Mouse (Mus musculus): ENCODE data around the gene Dpp7.

The Dpp7 gene

DNA sequence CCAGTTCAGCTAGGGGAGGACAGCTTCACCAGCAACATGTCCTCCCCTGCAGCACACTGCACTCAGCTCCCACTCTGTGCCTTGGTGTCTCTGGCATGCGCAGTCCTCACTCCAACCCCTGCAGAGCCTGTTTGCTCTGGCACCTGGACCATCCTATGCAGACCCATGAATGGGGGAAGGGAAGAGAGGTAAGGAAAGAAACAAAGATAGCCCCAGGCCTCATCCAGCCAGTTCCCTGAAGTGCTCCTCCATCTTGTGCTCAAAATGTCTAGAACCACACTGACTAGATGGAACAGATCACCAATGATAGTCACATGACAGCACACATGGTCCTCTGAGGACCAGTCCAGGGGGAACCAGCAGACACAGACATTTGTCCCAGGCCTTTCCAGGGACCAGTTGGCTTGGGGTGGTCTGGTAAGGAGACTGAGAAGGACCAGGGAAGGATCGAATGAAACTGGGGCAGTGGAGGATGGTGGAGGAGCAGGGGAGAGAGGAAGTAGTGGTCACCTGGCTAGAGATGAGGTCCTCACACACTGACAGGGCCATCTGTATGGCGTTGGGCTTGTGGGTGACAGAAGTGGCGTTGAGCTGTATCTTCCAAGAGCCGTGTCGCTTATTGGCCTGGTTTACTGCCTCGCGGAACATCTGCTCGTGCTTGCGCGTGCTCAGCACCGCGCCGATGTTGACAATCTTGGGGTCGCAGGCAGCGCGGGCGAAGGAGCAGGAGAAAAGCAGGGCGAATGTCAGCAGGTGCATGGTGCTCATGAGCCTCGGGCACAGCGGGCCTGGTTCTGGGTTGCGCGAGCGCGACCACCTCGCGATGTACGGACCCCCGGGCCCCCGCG is 37.8 kb downstream of the Dpp7 start:
- in situ Hi-C loops (cut with MboI; ENCODE audit: low sequenced_read_pairs) = no loop called here

DNA sequence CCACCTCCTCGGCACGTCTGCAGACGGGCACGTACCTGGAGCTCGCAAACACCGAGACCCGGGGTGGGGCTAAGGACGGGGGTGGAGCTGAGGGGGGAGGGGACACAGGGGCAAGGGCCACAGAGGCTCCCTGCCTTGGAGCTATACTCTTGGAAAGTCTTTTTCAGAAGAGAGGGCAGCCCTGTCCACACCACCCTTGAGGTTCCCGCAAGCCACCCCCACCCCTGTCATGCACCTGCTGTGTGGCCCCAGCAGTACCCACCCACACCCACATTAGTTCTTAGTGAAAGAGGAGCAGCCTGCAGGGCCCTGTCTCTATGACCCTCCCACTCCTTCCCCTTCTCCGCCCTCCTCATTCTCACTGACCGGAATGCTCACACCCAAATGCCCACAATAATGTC is 44.7 kb downstream of the Dpp7 start:
- in situ Hi-C loops (cut with MboI; ENCODE audit: low sequenced_read_pairs) = no loop called here

DNA sequence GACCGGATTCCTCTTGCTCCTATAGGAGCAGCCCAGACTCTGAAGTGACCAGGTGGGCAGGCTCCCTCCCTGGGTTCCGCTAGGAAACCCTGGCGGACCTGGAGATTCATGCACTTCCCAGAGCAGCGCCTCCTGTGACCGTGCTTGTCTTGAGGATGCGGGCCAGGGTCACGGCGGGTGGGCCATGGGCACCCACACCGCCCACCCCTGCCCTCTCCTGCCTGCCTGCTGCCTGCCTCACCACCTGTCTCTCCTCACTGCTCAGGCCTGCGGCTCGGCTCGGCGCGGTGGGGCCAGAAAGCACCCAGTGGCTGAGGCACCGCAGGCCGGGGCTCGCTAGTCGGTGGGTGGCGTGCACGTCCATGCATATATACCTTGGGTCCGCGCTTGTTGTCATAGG is 45.2 kb downstream of the Dpp7 start:
- in situ Hi-C loops (cut with MboI; ENCODE audit: low sequenced_read_pairs) = no loop called here

DNA sequence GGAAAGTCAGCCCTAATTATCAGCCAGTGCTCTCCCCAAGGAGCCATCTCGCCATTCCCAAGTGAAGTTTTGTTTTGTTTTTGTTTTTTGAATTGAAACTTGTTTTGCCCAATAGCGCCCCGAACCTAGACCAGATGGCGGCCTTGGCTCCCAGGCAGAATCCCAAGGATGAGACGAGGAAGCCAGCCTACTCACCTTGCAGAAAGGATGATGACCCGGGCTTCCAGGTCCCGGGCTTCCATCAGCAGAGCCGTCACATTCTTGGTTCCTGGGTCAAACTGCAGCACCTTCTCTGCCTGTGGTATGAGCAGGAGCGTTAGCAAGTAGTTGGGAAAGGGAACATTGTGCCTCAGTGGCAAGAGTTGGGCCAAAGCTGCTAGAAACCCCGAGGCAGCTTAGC is 46.0 kb downstream of the Dpp7 start:
- in situ Hi-C loops (cut with MboI; ENCODE audit: low sequenced_read_pairs) = no loop called here

DNA sequence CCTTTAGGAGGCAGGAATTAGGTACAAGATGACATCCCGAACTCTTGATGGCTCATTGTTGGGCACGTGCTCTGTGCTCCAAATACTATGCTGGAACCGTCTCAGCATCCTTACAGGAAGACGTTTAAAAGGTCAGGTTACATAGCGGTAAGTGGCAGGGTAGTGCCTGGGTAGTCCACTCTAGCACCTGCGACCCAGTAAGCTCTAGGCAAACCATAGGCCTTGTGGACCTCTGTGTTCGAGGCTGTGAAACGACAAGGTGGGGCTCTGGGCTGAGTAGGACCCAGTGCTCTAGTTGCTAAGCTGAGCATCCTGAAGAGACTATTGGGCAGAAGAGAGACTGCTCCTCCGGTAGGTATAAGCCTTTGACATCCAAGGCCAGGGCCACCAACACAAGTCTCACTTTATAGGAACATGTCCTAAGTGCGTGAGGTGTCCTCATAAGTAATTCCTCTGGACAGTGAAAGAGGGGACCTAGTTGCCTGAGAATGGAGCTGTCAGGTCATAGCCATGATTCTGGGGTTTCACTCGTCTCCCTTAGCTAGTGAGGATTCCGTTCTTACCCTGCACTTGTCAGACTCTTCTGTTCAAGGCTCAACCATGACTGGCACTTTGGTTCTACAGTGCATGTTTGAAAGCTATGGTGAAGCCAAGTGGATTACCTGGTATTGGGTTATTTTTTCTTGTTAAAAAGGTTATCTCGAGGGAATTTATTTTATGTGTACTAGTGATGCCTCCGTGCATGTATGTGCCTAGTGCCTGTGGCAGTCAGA is 50.4 kb downstream of the Dpp7 start:
- in situ Hi-C loops (cut with MboI; ENCODE audit: low sequenced_read_pairs) = no loop called here

DNA sequence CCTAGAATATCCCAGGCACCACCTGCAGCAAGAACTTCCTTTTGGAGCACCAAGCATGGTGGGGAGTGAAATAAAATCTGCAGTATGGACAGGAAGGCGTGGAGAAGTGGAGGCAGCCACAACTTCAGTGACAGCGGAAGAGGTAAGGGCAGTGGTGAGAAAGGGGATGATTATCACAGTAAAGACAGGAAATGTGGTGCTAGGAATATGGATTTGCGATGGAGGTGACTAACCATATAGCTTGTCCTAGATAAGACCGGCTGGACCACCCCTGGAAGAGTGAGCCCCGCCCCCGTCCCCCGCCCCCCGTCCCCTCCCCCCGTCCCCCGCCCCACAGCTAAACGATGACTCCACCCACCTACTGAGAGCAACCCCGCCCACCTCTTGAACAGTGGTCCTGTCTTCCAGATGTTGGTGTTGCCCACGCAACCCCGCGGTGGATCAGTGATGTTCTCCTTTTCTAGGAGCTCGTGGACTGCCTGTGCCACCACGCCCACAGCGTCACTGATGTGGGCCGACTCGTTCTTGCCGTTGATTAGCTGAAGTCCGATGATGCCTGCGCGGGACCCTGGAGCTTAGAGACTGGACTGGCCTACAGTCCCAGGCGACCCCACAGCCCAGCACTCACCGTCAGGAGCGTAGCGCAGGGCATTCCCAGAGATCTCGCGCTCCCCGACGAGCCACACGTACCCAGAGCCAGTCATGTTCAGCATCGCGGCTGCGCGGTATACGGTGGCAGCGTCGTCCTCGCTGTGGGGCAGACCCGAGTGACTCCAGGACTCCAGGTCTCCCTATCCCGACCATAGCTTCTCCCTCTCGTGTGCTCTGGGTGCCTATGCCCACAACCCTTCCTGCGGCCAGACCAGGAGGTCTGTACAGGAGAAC is 51.3 kb downstream of the Dpp7 start:
- in situ Hi-C loops (cut with MboI; ENCODE audit: low sequenced_read_pairs) = no loop called here

DNA sequence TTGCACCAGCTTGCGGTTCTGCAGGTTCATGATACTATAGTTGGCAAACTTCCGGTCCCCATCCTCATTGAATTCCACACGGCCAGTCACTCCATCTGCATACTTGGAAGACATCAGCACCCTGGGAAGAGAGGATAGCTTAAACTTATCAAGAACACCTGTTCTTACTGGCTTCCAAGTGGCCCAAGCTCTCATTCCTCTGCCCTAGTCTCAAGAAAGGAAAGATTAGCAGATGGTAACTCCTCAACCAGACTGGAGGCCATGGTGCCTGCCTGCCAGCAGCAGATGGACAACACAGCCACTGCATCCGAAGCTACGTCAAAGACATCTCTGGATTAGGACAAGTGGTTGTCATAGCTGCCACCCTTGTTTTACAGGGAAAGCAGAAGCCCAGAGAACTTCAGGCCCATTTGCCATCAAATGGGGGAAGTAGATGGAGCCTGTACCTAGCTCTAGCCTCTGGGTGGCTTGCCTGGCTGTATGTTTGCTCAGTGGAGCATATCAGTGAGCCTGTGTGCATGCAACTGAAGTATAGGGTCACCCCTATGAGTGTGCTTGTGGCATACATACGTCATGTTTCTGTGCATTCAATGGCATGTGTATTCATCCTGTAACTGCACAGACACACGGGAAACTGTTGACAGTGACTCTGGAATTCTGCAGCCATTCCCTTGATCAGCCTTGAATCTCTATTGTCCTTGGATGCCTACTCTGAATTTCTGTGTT is 52.1 kb downstream of the Dpp7 start:
- in situ Hi-C loops (cut with MboI; ENCODE audit: low sequenced_read_pairs) = no loop called here

DNA sequence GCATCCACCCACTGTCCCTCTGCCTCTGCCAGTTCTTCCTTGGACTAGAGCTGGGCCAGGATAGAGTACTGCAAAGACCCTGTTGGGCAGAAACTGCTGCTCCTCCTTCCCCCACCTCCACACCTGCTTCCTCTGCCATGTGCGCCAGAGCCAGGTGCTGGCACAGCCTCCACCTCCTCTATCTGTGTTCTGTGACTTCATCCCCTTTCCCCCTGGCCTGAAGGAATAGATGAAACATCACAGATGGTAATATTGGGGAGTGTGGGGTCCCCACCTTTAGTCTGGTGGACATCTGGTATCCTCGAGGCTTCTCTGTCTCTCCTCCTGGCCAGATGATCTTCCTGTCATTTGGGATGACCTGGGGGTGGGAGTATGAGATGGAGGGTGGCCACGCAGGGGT is 52.7 kb downstream of the Dpp7 start:
- in situ Hi-C loops (cut with MboI; ENCODE audit: low sequenced_read_pairs) = no loop called here
